Mouse (Mus musculus) central nervous system, embryonic 11.5 days (tissue): ENCODE measurements around the gene Cntnap5b. TPM values are rescaled to one million over a fixed set of nuclear protein-coding genes. Genes with fewer than 3 reads are reported as not detected.

Source experiments
- polyA plus RNA-seq: library from polyadenylated mRNA; depleted of rRNA; stranded (reverse); fragments of >200 nt; gene quantifications from 2 replicates; pipeline ENCODE4 v1.2.3, GENCODE M21; 2012; rRNA removed

The Cntnap5b gene
- 0.22 and 0.26 TPM in 2 replicates for polyA plus RNA-seq

DNA sequence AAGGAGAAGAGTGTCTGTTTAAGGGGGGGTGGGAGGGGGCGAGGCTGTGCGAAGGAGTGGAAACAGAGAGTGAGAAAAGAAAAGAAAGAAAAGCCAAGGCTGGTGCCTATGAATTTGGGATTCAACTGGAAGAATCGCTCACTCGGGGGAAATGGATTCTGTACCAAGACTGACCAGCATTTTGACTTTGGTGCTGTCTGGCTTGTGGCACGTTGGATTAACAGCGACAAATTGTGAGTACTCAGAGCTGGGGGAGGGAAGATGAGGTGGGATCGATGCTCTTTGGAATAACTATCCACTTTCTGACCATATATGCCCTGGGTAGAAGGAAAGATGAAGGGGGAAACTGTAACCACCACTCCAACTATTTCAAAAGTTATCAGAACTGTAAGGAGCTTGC, at the start of gene Cntnap5b:
Cntnap5b (plus strand) TSS at position 152 of the 400 bp plus-strand sequence.

